Mouse (Mus musculus): ENCODE data around the gene Dcun1d4. TPM values are rescaled to one million over a fixed set of nuclear protein-coding genes. Genes with fewer than 3 reads are reported as not detected.

Gene Dcun1d4
- polyA plus RNA-seq, 1 experiment from 2014 or later, result 40.2 TPM

- ChIA-PET CTCF (interaction anchor here (1.4 to 1.7 kb wide), 2 partner anchors 13 to 43 kb away, joined by 4 to 6 read pairs; no protein-coding TSS in a partner anchor), POLR2A (no interaction called here)
- H3K27me3 ChIP-seq, result no peaks in the 10 kb centered on the region
- in situ Hi-C loops (cut with MboI; ENCODE audit: low pct_unique_long_range_greater_than_20kb), result no loop called here
- ATAC-seq (no peak), DNase-seq (ENCODE audit: low read depth, low spot score) (no peak)
- no peak for TF ChIP-seq CTCF (IDR thresholded peaks at IDR 0.05)
These were observed 16.6 kb downstream of the Dcun1d4 start for GRCm38 (mm10) chr5:73497401-73497800.

- ATAC-seq (no peak), DNase-seq (ENCODE audit: low read depth, low spot score) (no peak)
- ChIA-PET POLR2A (no interaction called here), CTCF (interaction anchor here (1.7 kb wide), 1 partner anchor 12 kb away, joined by 6 read pairs; no protein-coding TSS in a partner anchor)
- TF ChIP-seq CTCF (IDR thresholded peaks at IDR 0.05), result no peak
- no peaks in the 10 kb centered on the region for H3K27me3 ChIP-seq
- in situ Hi-C loops (cut with MboI; ENCODE audit: low pct_unique_long_range_greater_than_20kb), result no loop called here
These were observed 17.8 kb downstream of the Dcun1d4 start for GRCm38 (mm10) chr5:73498559-73498958.

GRCm38 (mm10) chr5:73500867-73501440 is 20.2 kb downstream of the Dcun1d4 start:
- H3K27me3 ChIP-seq, result no peaks in the 10 kb centered on the region
- no peak for DNase-seq (ENCODE audit: low read depth, low spot score)
- no peak for ATAC-seq
- TF ChIP-seq CTCF (IDR thresholded peaks at IDR 0.05), result no peak
- in situ Hi-C loops (cut with MboI; ENCODE audit: low pct_unique_long_range_greater_than_20kb), result no loop called here
- ChIA-PET CTCF (interaction anchor here (1.4 to 3.2 kb wide), 2 partner anchors 11 to 12 kb away, joined by 3 to 14 read pairs; no protein-coding TSS in a partner anchor), POLR2A (no interaction called here)

GRCm38 (mm10) chr5:73502422-73502821 is 21.6 kb downstream of the Dcun1d4 start:
- no peak for TF ChIP-seq CTCF (IDR thresholded peaks at IDR 0.05)
- in situ Hi-C loops (cut with MboI; ENCODE audit: low pct_unique_long_range_greater_than_20kb), result no loop called here

GRCm38 (mm10) chr5:73503015-73503757 is 22.4 kb downstream of the Dcun1d4 start:
- in situ Hi-C loops (cut with MboI; ENCODE audit: low pct_unique_long_range_greater_than_20kb), result no loop called here
- CTCF ChIA-PET, result interaction anchor here (0.6 to 3.2 kb wide), 2 partner anchors 8 to 9 kb away, joined by 3 to 14 read pairs; no protein-coding TSS in a partner anchor
- no peak for DNase-seq (ENCODE audit: low read depth, low spot score)

More at GRCm38 (mm10) chr5:73502422-73502821, 21.6 kb downstream of the Dcun1d4 start:
- ChIA-PET CTCF (interaction anchor here (0.7 to 3.2 kb wide), 3 partner anchors 9 to 11 kb away, joined by 3 to 14 read pairs (median 3); no protein-coding TSS in a partner anchor), POLR2A (interaction anchor here (0.6 to 0.9 kb wide), 3 partner anchors 9 to 290 kb away, joined by 3 read pairs; no protein-coding TSS in a partner anchor)
- DNase-seq (ENCODE audit: low read depth, low spot score), result no peak
- H3K27me3 ChIP-seq, result no peaks in the 10 kb centered on the region
- no peak for ATAC-seq

GRCm38 (mm10) chr5:73511074-73511473 is 30.3 kb downstream of the Dcun1d4 start:
- ChIA-PET POLR2A (interaction anchor here (0.7 to 1.1 kb wide), 2 partner anchors 15 to 20 kb away, joined by 3 read pairs; no protein-coding TSS in a partner anchor), CTCF (interaction anchor here (1.1 to 2.7 kb wide), 8 partner anchors 9 to 121 kb away, joined by 3 to 14 read pairs (median 5); partner anchors contain the start of gene Lrrc66)
- in situ Hi-C loops (cut with MboI; ENCODE audit: low pct_unique_long_range_greater_than_20kb), result no loop called here
- H3K27me3 ChIP-seq, result no peaks in the 10 kb centered on the region
- TF ChIP-seq CTCF (IDR thresholded peaks at IDR 0.05), result no peak
- ATAC-seq (no peak), DNase-seq (ENCODE audit: low read depth, low spot score) (no peak)

More at GRCm38 (mm10) chr5:73503015-73503757, 22.4 kb downstream of the Dcun1d4 start:
- peak; percentile 86 for ATAC-seq
- POLR2A ChIA-PET, result interaction anchor here (0.9 kb wide), 1 partner anchor 18 kb away, joined by 3 read pairs; no protein-coding TSS in a partner anchor
- no peaks in the 10 kb centered on the region for H3K27me3 ChIP-seq
- peak; percentile 55 for TF ChIP-seq CTCF (IDR thresholded peaks at IDR 0.05)

GRCm38 (mm10) chr5:73512241-73512640 is 31.4 kb downstream of the Dcun1d4 start:
- CTCF ChIA-PET, result interaction anchor here (1.1 to 2.7 kb wide), 3 partner anchors 10 to 24 kb away, joined by 3 to 14 read pairs (median 10); no protein-coding TSS in a partner anchor
- H3K27me3 ChIP-seq, result no peaks in the 10 kb centered on the region
- TF ChIP-seq CTCF (IDR thresholded peaks at IDR 0.05), result no peak
- ATAC-seq (no peak), DNase-seq (ENCODE audit: low read depth, low spot score) (no peak)
- POLR2A ChIA-PET, result interaction anchor here (1.0 to 1.1 kb wide), 2 partner anchors 9 to 29 kb away, joined by 3 read pairs; no protein-coding TSS in a partner anchor
- in situ Hi-C loops (cut with MboI; ENCODE audit: low pct_unique_long_range_greater_than_20kb), result no loop called here

- ChIA-PET CTCF (interaction anchor here (1.4 to 2.7 kb wide), 2 partner anchors 11 to 28 kb away, joined by 3 to 14 read pairs; no protein-coding TSS in a partner anchor), POLR2A (interaction anchor here (1.0 to 1.1 kb wide), 2 partner anchors 8 to 29 kb away, joined by 3 read pairs; no protein-coding TSS in a partner anchor)
- no peaks in the 10 kb centered on the region for H3K27me3 ChIP-seq
- peak; percentile 60 for ATAC-seq
- in situ Hi-C loops (cut with MboI; ENCODE audit: low pct_unique_long_range_greater_than_20kb), result no loop called here
- no peak for DNase-seq (ENCODE audit: low read depth, low spot score)
- no peak for TF ChIP-seq CTCF (IDR thresholded peaks at IDR 0.05)
These were observed 31.9 kb downstream of the Dcun1d4 start for GRCm38 (mm10) chr5:73512661-73513060.

- POLR2A ChIA-PET, result no interaction called here
- ATAC-seq (no peak), DNase-seq (ENCODE audit: low read depth, low spot score) (no peak)
- CTCF ChIA-PET, result interaction anchor here (0.6 to 1.4 kb wide), 2 partner anchors 20 to 26 kb away, joined by 3 read pairs; no protein-coding TSS in a partner anchor
- no peaks in the 10 kb centered on the region for H3K27me3 ChIP-seq
- in situ Hi-C loops (cut with MboI; ENCODE audit: low pct_unique_long_range_greater_than_20kb), result no loop called here
- TF ChIP-seq CTCF (IDR thresholded peaks at IDR 0.05), result no peak
These were observed 33.4 kb downstream of the Dcun1d4 start for GRCm38 (mm10) chr5:73514202-73514601.

- in situ Hi-C loops (cut with MboI; ENCODE audit: low pct_unique_long_range_greater_than_20kb), result no loop called here
- no peak for TF ChIP-seq CTCF (IDR thresholded peaks at IDR 0.05)
- ChIA-PET POLR2A (interaction anchor here (0.6 kb wide), 1 partner anchor 14 kb away, joined by 3 read pairs; no protein-coding TSS in a partner anchor), CTCF (interaction anchor here (0.9 to 1.9 kb wide), 2 partner anchors 10 to 23 kb away, joined by 3 to 6 read pairs; no protein-coding TSS in a partner anchor)
- ATAC-seq (no peak), DNase-seq (ENCODE audit: low read depth, low spot score) (no peak)
- H3K27me3 ChIP-seq, result no peaks in the 10 kb centered on the region
These were observed 36.5 kb downstream of the Dcun1d4 start for GRCm38 (mm10) chr5:73517299-73517698.
